ENCODE assay signal across 13 mouse cellular contexts in genomic region chr16:13580784-13581183, GRCm38 (mm10).
A peak's percentile ranks its signal among the peaks of the same experiment; 100 is the strongest.
DNase-seq lines count a peak whose midpoint lies in the region; ATAC-seq and TF ChIP-seq lines count a peak whose summit lies in the region.
"Had no signal": no experiment of that assay in that cellular context is flagged by ENCODE, and none has a peak within 500 bp of the region (broad histone marks: within the 10 kb centered on the region; RNA-seq: fewer than 3 reads in every experiment).

No protein-coding gene starts in this region.

- H3K9me3 ChIP-seq in intestine, postnatal 0 days (ENCODE audit: control insufficient read depth): no peaks in the 10 kb centered on the region
- no peaks in the 10 kb centered on the region for H3K9me3 ChIP-seq in intestine, embryonic 15.5 days
- H3K9me3 ChIP-seq: embryonic facial prominence, embryonic 15.5 days; hindbrain, embryonic 15.5 days; neural tube, embryonic 12.5 days had no signal

- H3K27me3 ChIP-seq in intestine, postnatal 0 days (replicated peaks; ENCODE audit: control insufficient read depth, insufficient read depth, low read length): no peaks in the 10 kb centered on the region
- H3K27me3 ChIP-seq in intestine, embryonic 15.5 days (replicated peaks): no peaks in the 10 kb centered on the region
- no peaks in the 10 kb centered on the region for H3K27me3 ChIP-seq in spleen, adult 2 months (ENCODE audit: control insufficient read depth, insufficient read depth, low read length)
- H3K27me3 ChIP-seq: embryonic facial prominence, embryonic 15.5 days; hindbrain, embryonic 15.5 days; neural tube, embryonic 12.5 days had no signal

- H3K9ac ChIP-seq in intestine, postnatal 0 days (ENCODE audit: low read depth, low read length): no peak overlapping the region
- no peak overlapping the region for H3K9ac ChIP-seq in intestine, embryonic 15.5 days
- H3K9ac ChIP-seq: embryonic facial prominence, embryonic 15.5 days; hindbrain, embryonic 15.5 days; neural tube, embryonic 12.5 days had no signal

- H3K27ac ChIP-seq in intestine, postnatal 0 days (ENCODE audit: low read depth, low read length): no peak overlapping the region
- H3K27ac ChIP-seq in intestine, embryonic 15.5 days: no peak overlapping the region
- no peak overlapping the region for H3K27ac ChIP-seq in spleen, adult 2 months (ENCODE audit: insufficient read depth, low read length)
- H3K27ac ChIP-seq: embryonic facial prominence, embryonic 15.5 days; hindbrain, embryonic 15.5 days; neural tube, embryonic 12.5 days had no signal

- no peak for ATAC-seq in intestine, postnatal 0 days
- ATAC-seq in intestine, embryonic 15.5 days: no peak

- H3K4me1 ChIP-seq in intestine, postnatal 0 days (replicated peaks; ENCODE audit: control insufficient read depth, insufficient read depth, low read length): no peaks in the 10 kb centered on the region; the same call in 1 of the 2 replicates
- 0 out of 2 replicates have a peak, but pooled peaks cover 3% of the 10 kb centered on the region for H3K4me1 ChIP-seq in intestine, embryonic 15.5 days (replicated peaks)
- no peaks in the 10 kb centered on the region for H3K4me1 ChIP-seq in spleen, adult 2 months (ENCODE audit: control insufficient read depth, insufficient read depth, insufficient read length)
- H3K4me1 ChIP-seq: embryonic facial prominence, embryonic 15.5 days; hindbrain, embryonic 15.5 days had no signal

- H3K4me2 ChIP-seq in intestine, postnatal 0 days (replicated peaks; ENCODE audit: low read depth): no peak overlapping the region
- no peak overlapping the region for H3K4me2 ChIP-seq in intestine, embryonic 15.5 days (replicated peaks)
- H3K4me2 ChIP-seq: embryonic facial prominence, embryonic 15.5 days; hindbrain, embryonic 15.5 days; neural tube, embryonic 12.5 days had no signal

- DNase-seq in spleen, adult 2 months (ENCODE audit: low read depth in 1 of 2, low spot score in 2 of 2): no peak
- DNase-seq in spleen, postnatal 36 days (ENCODE audit: low spot score in 2 of 2): no peak
- DNase-seq in R1 (ENCODE audit: low read depth, low spot score): peak; percentile 42
- peak; percentile 24 for DNase-seq in skeletal muscle tissue, adult 2 months (ENCODE audit: low read depth, low spot score)
- DNase-seq in urinary bladder, postnatal 36 days (ENCODE audit: low spot score in 2 of 2): no peak
- no peak for DNase-seq in frontal cortex, postnatal 25 days (ENCODE audit: low spot score in 2 of 2)
- DNase-seq: cerebellum, adult 11 months; gastrocnemius, postnatal 14 days had no signal

- no peaks in the 10 kb centered on the region for H3K36me3 ChIP-seq in intestine, postnatal 0 days (ENCODE audit: control insufficient read depth, insufficient read depth)
- no peaks in the 10 kb centered on the region for H3K36me3 ChIP-seq in intestine, embryonic 15.5 days
- peaks cover 8% of the 10 kb centered on the region; the same call in 1 of the 2 replicates for H3K36me3 ChIP-seq in spleen, adult 2 months (ENCODE audit: control insufficient read depth, insufficient read depth, low read length)
- H3K36me3 ChIP-seq: embryonic facial prominence, embryonic 15.5 days; hindbrain, embryonic 15.5 days; neural tube, embryonic 12.5 days had no signal

- TF ChIP-seq POLR2A in spleen, adult 2 months (IDR thresholded peaks at IDR 0.05; ENCODE audit: low read depth, low read length): no peak

- no peak overlapping the region for H3K4me3 ChIP-seq in intestine, postnatal 0 days (ENCODE audit: low read depth, low read length)
- H3K4me3 ChIP-seq in intestine, embryonic 15.5 days (replicated peaks): no peak overlapping the region
- no peak overlapping the region for H3K4me3 ChIP-seq in spleen, adult 2 months (ENCODE audit: extremely low read depth, insufficient read depth, insufficient read length)
- H3K4me3 ChIP-seq: embryonic facial prominence, embryonic 15.5 days; hindbrain, embryonic 15.5 days; neural tube, embryonic 12.5 days had no signal

- WGBS in intestine, postnatal 0 days: 87% methylated on average over 3 of the region's 3 CpGs
- 86% methylated on average over 3 of the region's 3 CpGs for WGBS in intestine, embryonic 15.5 days
- 91% methylated on average over 3 of the region's 3 CpGs for WGBS in spleen, adult 2 months

- TF ChIP-seq CTCF in intestine, postnatal 0 days (IDR thresholded peaks at IDR 0.05; ENCODE audit: low read depth): peak; percentile 76
- TF ChIP-seq CTCF in spleen, adult 2 months (IDR thresholded peaks at IDR 0.05; ENCODE audit: extremely low read depth, insufficient read depth, insufficient read length, insufficient replicate concordance): peak; percentile 19; the same call in 1 of the 2 replicates

Comparison
In these comparisons a context has a peak if more than half of its experiments do, and no peak if none do; other contexts are left out.
1. DNase-seq: peak in R1 (single experiment) and skeletal muscle tissue, adult 2 months (single experiment); none in spleen, adult 2 months (0 of 2), spleen, postnatal 36 days (0 of 2), urinary bladder, postnatal 36 days (0 of 2) and frontal cortex, postnatal 25 days (0 of 2).